Mouse (Mus musculus) intestine, embryonic 14.5 days (tissue): ENCODE measurements around the gene Asb4. TPM values are rescaled to one million over a fixed set of nuclear protein-coding genes. Genes with fewer than 3 reads are reported as not detected.

Experiments used
- ATAC-seq: fragments of 200-750 bp; cut with Nextera tagmentation; replicated peaks from 2 replicates; pipeline ENCODE4 v1.8.0; 2017; ENCODE audit warnings: low read depth, moderate number of reproducible peaks, moderate TSS enrichment, moderate library complexity; ENCODE audit not compliant: low FRiP score, low TSS enrichment
- DNase-seq: peaks from one replicate; pipeline ENCODE4 v3.0.0-alpha.2; 2018; ENCODE audit warnings: low spot score
- H3K27ac ChIP-seq: fragments of 300-500 bp; sonication (generic); 2 replicates; pipeline ENCODE4 v1.5.1; 2014; ENCODE audit warnings: low read depth, mild to moderate bottlenecking, control low read depth
- H3K27me3 ChIP-seq: fragments of 300-500 bp; sonication (generic); replicated peaks from 2 replicates; pipeline ENCODE4 v1.6.1; 2014; ENCODE audit warnings: low read length, control low read depth; ENCODE audit not compliant: control insufficient read depth, insufficient read depth
- H3K36me3 ChIP-seq: fragments of 300-500 bp; sonication (generic); 2 replicates; pipeline ENCODE4 v1.6.1; 2014; ENCODE audit warnings: low read length, control low read depth; ENCODE audit not compliant: control insufficient read depth, insufficient read depth
- H3K4me1 ChIP-seq: fragments of 300-500 bp; sonication (generic); replicated peaks from 2 replicates; pipeline ENCODE4 v1.6.1; 2014; ENCODE audit warnings: low read length, control low read depth, mixed read lengths; ENCODE audit not compliant: control insufficient read depth, insufficient read depth
- H3K4me2 ChIP-seq: fragments of 300-500 bp; sonication (generic); 2 replicates; pipeline ENCODE4 v1.6.1; 2014; ENCODE audit warnings: low read length
- H3K4me3 ChIP-seq: fragments of 300-500 bp; sonication (generic); 2 replicates; pipeline ENCODE4 v1.5.1; 2014; ENCODE audit warnings: low read depth, low read length, control low read depth, mixed read lengths
- H3K9ac ChIP-seq: fragments of 300-500 bp; sonication (generic); 2 replicates; pipeline ENCODE4 v1.6.1; 2014; ENCODE audit warnings: mild to moderate bottlenecking, low read length
- H3K9me3 ChIP-seq: fragments of 300-500 bp; sonication (generic); 2 replicates; pipeline ENCODE4 v1.6.1; 2016; ENCODE audit warnings: low read length, control low read depth; ENCODE audit not compliant: control insufficient read depth
- whole genome bisulfite sequencing: fragments of 180-500 bp; shearing (Covaris S2); extraction: QIAGEN DNeasy Blood & Tissue Kit; methylation state at CpG from one replicate; pipeline ENCODE4 v1.1.7; 2014; 5-methylcytosine and 5-hydroxymethylcytosine counted together
- polyA plus RNA-seq: library from polyadenylated mRNA; unstranded; fragments of >200 nt; fragmentation: Nextera tagmentation; extraction: Ambion mirVana; gene quantifications from 2 replicates; pipeline ENCODE4 v1.2.1, GENCODE M21; 2014

The Asb4 gene
- polyA plus RNA-seq, 1 experiment from 2014 or later, result 28.5 TPM

DNA sequence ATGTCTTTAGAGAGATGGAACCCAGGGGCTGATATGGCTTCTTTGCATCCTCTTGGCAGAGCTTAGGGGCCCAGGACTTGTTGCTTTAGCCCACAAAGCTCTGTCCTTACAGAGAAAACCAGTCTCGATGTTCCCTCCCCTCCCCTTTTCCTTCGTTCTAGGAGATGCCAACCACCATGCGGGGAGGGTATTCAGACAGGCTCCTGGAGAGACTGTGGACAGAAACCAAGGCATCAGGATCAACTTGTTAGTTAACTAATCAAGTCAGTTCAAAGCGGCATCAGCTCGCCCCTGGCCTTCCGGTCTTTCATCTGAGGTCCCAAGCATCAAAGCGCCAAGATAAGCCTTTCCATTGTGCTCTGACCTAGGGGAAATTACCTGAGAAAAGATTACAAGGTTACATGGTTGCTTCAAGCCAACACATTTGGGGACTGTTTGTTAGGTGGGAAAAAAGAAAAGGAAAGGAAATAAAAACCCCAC, 2.0 kb downstream of the Asb4 start:
- WGBS, result 58% methylated on average over 7 of the region's 7 CpGs
- DNase-seq (no peak), ATAC-seq (no peak)
- Histone ChIP-seq H3K4me2 (no peak overlapping the region), H3K9ac (no peak overlapping the region), H3K4me3 (no peak overlapping the region), H3K9me3 (no peaks in the 10 kb centered on the region), H3K27me3 (no peaks in the 10 kb centered on the region), H3K27ac (no peak overlapping the region), H3K4me1 (peaks cover 34% of the 10 kb centered on the region), H3K36me3 (no peaks in the 10 kb centered on the region)

DNA sequence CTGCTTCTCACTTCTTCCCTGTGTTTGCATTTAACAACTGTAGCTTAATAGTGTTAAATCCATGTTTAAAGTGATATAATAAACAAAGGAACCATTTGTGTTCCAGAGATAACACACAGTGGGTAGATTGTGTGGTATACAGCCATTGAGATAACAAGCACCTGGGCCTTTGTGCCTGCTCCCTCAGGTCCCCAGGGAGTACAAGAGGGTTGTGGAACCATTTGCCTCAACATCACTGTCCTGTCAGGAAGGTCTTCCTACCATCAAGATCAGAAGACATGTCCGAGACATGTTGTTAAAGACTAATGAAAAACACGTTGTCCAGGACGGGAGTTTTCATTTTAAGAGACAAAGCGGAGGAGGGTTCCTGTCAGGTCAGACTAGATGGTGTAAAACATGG, 3.3 kb downstream of the Asb4 start:
- Histone ChIP-seq H3K9ac (no peak overlapping the region), H3K9me3 (no peaks in the 10 kb centered on the region), H3K27ac (no peak overlapping the region), H3K4me2 (no peak overlapping the region), H3K4me3 (no peak overlapping the region), H3K27me3 (0 out of 2 replicates have a peak, but pooled peaks cover 3% of the 10 kb centered on the region), H3K4me1 (peaks cover 25% of the 10 kb centered on the region), H3K36me3 (no peaks in the 10 kb centered on the region)
- 89% methylated on average over 4 of the region's 4 CpGs for WGBS
- DNase-seq (no peak), ATAC-seq (no peak)

DNA sequence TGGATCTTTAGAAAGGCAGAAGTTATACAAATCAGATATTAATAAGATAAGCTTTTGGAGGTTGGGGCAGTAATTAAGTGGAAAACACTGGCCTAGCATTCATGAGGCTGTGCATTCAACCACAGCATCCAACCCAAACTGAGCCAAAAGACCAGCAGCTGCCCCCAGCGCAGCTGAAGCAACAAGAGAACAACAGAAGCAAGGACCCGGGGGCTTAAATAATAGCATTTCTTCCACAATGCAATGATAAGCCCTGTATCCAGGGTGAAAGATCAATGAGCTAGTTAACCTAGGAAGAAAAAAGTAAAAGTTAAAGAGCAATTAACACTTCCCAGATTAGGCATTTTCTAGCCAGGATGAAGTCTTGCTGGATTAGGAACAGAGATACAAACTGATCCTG, 4.2 kb downstream of the Asb4 start:
- Histone ChIP-seq H3K4me3 (no peak overlapping the region), H3K36me3 (no peaks in the 10 kb centered on the region), H3K4me1 (peaks cover 16% of the 10 kb centered on the region), H3K27me3 (0 out of 2 replicates have a peak, but pooled peaks cover 3% of the 10 kb centered on the region), H3K4me2 (no peak overlapping the region), H3K9me3 (no peaks in the 10 kb centered on the region), H3K27ac (no peak overlapping the region), H3K9ac (no peak overlapping the region)
- 83% methylated on average over 2 of the region's 2 CpGs for WGBS
- DNase-seq (no peak), ATAC-seq (no peak)

DNA sequence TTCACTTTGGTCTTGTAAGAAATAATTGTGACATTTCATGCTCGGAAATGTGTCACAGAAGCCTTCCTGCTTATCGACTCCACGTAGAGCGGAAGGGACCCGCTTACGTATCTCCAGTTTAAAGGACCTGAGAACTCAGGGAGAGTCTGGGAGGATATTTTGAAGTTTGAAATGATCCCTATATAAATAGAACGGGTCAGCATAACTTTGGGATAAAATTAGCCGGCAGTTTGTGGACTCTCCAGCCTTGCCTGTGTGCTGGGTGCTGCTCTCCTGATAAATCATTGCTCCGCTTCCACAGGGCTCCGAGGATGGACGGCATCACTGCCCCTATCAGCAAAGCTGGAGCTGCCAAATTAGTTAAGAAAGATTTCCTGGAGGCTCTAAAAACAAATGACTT, 7.1 kb downstream of the Asb4 start:
- Histone ChIP-seq H3K4me3 (peak overlapping the region; percentile 30), H3K27ac (peak overlapping the region; percentile 30), H3K4me1 (peaks cover 7% of the 10 kb centered on the region; the same call in 1 of the 2 replicates), H3K27me3 (0 out of 2 replicates have a peak, but pooled peaks cover 3% of the 10 kb centered on the region), H3K9me3 (no peaks in the 10 kb centered on the region), H3K36me3 (no peaks in the 10 kb centered on the region), H3K4me2 (peak overlapping the region; percentile 48), H3K9ac (peak overlapping the region; percentile 27)
- DNase-seq (peak; percentile 58), ATAC-seq (no peak)
- 3% methylated on average over 11 of the region's 11 CpGs for WGBS

DNA sequence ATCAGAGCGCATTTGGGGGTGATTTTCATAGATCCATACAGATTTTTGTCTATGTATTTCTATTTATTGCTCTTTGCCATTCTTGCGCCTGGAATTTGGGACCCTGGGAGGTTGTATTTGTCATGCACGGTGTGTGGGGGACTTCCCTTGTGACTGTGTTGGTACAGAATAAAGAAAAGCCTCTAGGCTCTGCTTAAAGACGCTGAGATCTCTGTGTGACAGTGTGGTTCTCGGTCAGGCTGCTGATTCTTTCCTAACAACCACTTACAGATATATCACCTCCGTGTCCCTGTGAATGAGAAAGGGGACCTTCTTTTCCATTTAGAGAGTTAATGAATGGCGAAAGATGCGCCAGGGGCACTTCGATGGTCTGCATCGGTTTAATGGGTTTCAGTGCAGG, 7.8 kb downstream of the Asb4 start:
- 34% methylated on average over 10 of the region's 10 CpGs for WGBS
- H3K27ac ChIP-seq, result 0 out of 2 replicates have a peak overlapping the region, but pooled peaks have one; percentile 16

DNA sequence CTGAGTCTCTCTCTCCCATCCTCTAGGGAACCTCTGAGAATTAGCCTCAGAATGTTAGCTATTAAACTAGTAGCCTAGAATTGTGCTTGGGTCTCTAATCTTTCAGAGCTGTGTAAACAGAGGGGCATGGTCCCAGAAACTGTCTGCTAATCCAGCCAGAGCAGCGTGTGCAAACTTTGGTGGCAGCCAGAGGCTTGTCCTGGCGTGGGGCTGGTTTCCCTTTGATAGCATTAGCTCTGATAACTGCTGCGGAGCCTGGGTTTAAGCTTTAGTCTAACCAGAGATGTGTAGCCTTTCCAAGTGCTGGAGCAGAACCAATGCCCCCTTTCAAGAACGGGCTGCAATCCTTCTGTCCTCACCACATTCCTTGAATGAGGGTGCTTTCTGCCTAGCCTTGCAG, 11.8 kb downstream of the Asb4 start:
- no peak for DNase-seq
- peak overlapping the region; percentile 25 for H3K4me2 ChIP-seq

More for the DNA sequence above, 7.8 kb downstream of the Asb4 start:
- ATAC-seq (no peak), DNase-seq (peak; percentile 51)
- Histone ChIP-seq H3K9me3 (no peaks in the 10 kb centered on the region), H3K4me2 (peak overlapping the region; percentile 48), H3K9ac (peak overlapping the region; percentile 27), H3K4me1 (peaks cover 7% of the 10 kb centered on the region; the same call in 1 of the 2 replicates), H3K4me3 (peak overlapping the region; percentile 30), H3K36me3 (no peaks in the 10 kb centered on the region), H3K27me3 (0 out of 2 replicates have a peak, but pooled peaks cover 3% of the 10 kb centered on the region)

DNA sequence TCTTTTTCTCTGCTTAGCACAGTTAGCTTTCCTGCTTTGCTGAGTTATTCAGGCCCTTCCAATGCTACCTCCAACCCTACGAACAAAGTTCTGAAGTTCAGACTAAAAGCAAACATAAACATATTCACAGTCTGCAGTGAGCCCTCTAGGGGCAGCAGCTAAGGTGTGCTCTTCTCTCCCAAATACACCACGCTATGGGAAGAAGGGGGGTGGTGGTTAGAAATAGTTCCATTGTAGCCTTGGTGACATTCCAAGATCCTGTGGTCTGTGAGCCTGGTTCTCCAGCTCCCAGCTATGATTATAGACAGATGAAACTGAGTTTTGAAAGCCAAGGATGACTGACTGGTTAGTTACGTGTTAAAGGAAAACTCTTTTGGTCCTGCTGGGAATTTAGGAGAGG, 13.6 kb downstream of the Asb4 start:
- Histone ChIP-seq H3K4me3 (no peak overlapping the region), H3K36me3 (no peaks in the 10 kb centered on the region), H3K9ac (no peak overlapping the region), H3K27ac (no peak overlapping the region), H3K4me2 (no peak overlapping the region), H3K4me1 (peaks cover 3% of the 10 kb centered on the region; the same call in 1 of the 2 replicates), H3K27me3 (no peaks in the 10 kb centered on the region), H3K9me3 (no peaks in the 10 kb centered on the region)
- DNase-seq, result no peak
- 49% methylated on average over 3 of the region's 3 CpGs for WGBS
- no peak for ATAC-seq

More for the DNA sequence above, 11.8 kb downstream of the Asb4 start:
- Histone ChIP-seq H3K27ac (peak overlapping the region; percentile 27; the same call in 1 of the 2 replicates), H3K4me3 (no peak overlapping the region), H3K4me1 (peaks cover 7% of the 10 kb centered on the region; the same call in 1 of the 2 replicates), H3K9me3 (no peaks in the 10 kb centered on the region), H3K27me3 (0 out of 2 replicates have a peak, but pooled peaks cover 3% of the 10 kb centered on the region), H3K9ac (0 out of 2 replicates have a peak overlapping the region, but pooled peaks have one; percentile 10), H3K36me3 (no peaks in the 10 kb centered on the region)
- 0 out of 2 replicates have a peak, but pooled peaks have one; percentile 40 for ATAC-seq
- 22% methylated on average over 4 of the region's 4 CpGs for WGBS

DNA sequence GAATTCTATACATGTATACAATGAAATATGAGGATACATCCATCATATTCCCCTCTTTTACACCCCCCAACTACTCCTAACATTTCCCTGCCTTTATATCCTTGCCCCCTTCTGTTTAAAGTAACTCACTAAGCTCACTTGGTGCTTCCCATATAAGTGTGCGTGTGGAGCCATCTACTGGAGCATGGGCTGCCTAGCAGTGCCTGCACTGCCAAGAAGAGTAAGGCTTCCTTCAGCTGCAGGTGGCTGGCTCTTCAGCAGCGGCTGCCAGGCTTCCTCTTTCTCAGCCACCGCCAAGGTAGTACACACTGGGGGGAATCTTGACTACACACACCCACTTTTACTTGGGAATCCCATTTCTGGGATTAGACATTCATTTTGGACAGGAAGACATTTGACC, 18.2 kb downstream of the Asb4 start:
- ATAC-seq, result 0 out of 2 replicates have a peak, but pooled peaks have one; percentile 60
- no peaks in the 10 kb centered on the region for H3K36me3 ChIP-seq

More for the DNA sequence above, 18.2 kb downstream of the Asb4 start:
- DNase-seq, result no peak
- no peak overlapping the region for H3K4me2 ChIP-seq
- H3K27ac ChIP-seq, result no peak overlapping the region
- WGBS, result 4% methylated on average over 3 of the region's 3 CpGs
- H3K4me1 ChIP-seq, result no peaks in the 10 kb centered on the region
- no peaks in the 10 kb centered on the region for H3K9me3 ChIP-seq
- H3K27me3 ChIP-seq, result no peaks in the 10 kb centered on the region
- no peak overlapping the region for H3K9ac ChIP-seq
- H3K4me3 ChIP-seq, result no peak overlapping the region
